Mouse (Mus musculus): Measurements from ENCODE around the gene Ephx1. TPM values are rescaled to one million over a fixed set of nuclear protein-coding genes. Genes with fewer than 3 reads are reported as not detected.

Ephx1 gene
- total RNA-seq, 2 experiments from 2014 or later, result 19.7 to 28.3 TPM

- no peak for DNase-seq (ENCODE audit: low spot score in 2 of 2)
These were observed 41.0 kb downstream of the Ephx1 start for GRCm38 (mm10) chr1:180979484-180980251.

DNA sequence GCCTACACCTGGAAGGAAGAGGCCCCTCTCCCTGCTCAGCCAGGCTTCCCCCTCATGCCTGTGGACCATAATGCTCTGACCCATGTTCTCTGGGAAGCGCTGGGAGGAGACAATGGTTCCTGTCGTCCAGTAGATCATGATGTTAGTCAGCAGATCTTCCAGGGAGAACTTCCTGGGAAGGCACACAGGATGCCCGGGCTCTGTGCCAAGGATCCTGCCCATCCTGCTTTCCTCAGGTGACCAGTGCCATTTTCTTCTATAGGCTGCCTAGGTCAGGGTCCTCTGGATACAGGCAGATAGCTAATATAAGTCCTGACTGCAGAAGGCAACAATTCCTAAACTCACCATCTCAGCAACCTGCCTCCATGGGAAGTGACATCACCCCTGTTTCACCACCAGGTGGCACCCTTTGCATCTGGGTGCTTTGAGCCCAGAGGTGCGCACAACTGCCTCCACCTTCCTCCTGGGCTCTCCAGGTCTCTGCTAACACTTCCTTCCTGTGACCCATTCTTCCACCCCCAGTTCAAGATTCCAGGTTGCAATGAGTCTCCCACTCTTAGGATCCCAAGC, 44.5 kb downstream of the Ephx1 start:
- DNase-seq (ENCODE audit: low spot score in 2 of 2), result no peak

- DNase-seq (ENCODE audit: low spot score in 2 of 2), result peak; percentile 26 to 52
These were observed 46.5 kb downstream of the Ephx1 start for GRCm38 (mm10) chr1:180974126-180974746.

GRCm38 (mm10) chr1:180972941-180973340, 47.8 kb downstream of the Ephx1 start:
- DNase-seq (ENCODE audit: low spot score in 2 of 2), result no peak

GRCm38 (mm10) chr1:180967261-180967660, 53.4 kb downstream of the Ephx1 start:
- no peak for DNase-seq (ENCODE audit: low spot score in 2 of 2)

- no peak for DNase-seq (ENCODE audit: low spot score in 2 of 2)
These were observed 54.2 kb downstream of the Ephx1 start for GRCm38 (mm10) chr1:180966542-180966941.

DNA sequence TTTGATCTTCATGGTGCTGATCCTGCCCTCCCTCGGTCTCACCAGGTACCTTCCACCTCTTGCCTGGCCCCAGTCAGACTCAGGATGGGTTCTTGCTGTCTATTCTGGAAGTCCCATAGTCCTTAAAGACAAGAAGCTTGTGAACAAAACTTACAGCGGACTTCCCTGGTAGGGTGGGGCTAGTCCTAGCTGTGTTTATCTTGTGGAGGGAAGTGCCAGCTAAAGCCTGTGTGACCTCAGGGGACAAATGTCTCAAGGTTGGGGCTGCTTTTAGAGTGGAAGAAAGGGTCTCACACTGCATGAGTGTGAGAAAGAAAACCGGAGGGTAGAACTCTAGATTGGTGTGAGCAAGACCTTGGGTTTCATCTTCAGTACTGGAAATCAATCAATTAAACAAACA, 54.9 kb downstream of the Ephx1 start:
- DNase-seq (ENCODE audit: low spot score in 2 of 2), result no peak

DNA sequence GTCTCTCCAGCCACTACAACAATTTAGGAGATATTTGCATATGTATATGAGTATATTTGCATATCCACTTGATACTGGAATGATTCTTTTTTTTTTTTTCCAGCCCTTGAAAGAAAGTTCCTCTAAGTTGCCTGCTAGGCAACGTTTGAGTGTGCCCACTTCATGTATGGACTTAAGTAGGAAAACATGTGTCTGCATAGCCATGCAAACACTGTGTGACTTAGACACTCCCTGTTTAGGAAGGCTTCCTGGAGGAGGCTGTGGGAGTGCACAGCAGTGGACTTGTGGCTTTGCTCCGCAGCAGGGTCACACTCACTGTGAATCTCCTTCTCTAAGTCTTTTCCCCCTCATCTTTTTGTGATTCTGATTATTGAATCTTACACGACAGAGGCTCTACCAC, 61.9 kb downstream of the Ephx1 start:
- DNase-seq (ENCODE audit: low spot score in 2 of 2), result no peak

DNA sequence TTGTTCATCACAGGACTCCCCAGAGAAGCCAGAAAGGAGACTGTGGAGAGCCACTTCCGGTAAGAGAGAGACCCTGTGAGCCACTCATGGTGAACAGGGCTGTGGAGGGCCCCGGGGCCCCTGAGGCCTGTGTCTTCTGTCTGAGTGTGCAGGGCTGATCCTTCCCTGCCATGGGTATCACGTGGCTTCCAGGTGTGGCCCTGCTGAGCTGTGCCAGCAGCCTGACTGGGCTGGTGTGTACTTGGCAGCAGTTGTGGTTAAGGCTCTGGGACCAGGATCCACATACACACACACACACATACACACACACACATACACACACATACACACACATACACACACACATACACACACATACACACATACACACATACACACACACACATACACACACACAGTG, 62.7 kb downstream of the Ephx1 start:
- no peak for DNase-seq (ENCODE audit: low spot score in 2 of 2)

GRCm38 (mm10) chr1:180956973-180957381, 63.7 kb downstream of the Ephx1 start:
- no peak for DNase-seq (ENCODE audit: low spot score in 2 of 2)

GRCm38 (mm10) chr1:180956401-180956800, 64.3 kb downstream of the Ephx1 start:
- DNase-seq (ENCODE audit: low spot score in 2 of 2), result no peak

DNA sequence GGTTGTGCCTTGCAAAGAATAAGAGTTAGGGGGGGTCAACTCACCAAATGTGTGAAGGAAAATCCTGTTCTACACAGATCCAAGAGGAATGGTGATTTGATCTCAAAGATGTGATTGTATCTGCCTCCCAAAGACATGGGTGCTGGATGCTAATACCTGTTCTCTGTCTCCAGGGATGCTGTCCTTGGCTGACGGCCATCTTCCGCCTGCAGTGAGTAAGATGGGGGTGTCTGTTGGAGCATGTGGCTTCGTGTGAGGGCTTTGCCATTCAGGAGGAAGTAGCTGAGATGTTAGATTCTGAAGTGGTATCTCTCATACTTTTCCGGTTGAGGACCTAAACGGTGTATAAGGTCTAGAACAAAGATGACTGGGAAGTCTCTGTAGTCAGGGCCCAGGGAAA, 67.9 kb downstream of the Ephx1 start:
- DNase-seq (ENCODE audit: low spot score in 2 of 2), result no peak

- no peak for DNase-seq (ENCODE audit: low spot score in 2 of 2)
These were observed 68.5 kb downstream of the Ephx1 start for GRCm38 (mm10) chr1:180952085-180952746.

GRCm38 (mm10) chr1:180946448-180946847, 74.3 kb downstream of the Ephx1 start:
- DNase-seq (ENCODE audit: low spot score in 2 of 2), result no peak

- peak; percentile 29 to 33 for DNase-seq (ENCODE audit: low spot score in 2 of 2)
These were observed 75.4 kb downstream of the Ephx1 start for GRCm38 (mm10) chr1:180945001-180945980.

DNA sequence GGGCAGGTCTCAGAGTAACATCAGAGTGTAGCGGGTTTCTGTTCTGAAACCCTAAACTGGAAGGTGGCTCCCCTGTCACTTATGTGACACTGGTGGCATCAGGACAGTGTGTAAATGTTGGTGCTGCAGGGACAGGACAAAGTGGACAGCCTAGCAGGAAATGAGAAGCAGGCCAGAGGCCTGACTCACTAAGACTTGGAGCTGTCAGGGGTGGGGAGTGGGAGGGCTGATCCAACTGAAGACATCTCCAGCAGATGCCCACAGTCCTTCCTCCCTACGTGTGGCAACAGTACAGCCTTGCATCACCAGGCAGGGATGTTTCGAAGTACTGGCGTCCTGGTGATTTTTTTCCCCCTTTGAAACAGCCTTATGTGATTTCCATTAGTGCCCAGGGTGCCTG, 76.2 kb downstream of the Ephx1 start:
- DNase-seq (ENCODE audit: low spot score in 2 of 2), result no peak

- DNase-seq (ENCODE audit: low spot score in 2 of 2), result no peak
These were observed 76.8 kb downstream of the Ephx1 start for GRCm38 (mm10) chr1:180943896-180944295.

- no peak for DNase-seq (ENCODE audit: low spot score in 2 of 2)
These were observed 77.6 kb downstream of the Ephx1 start for GRCm38 (mm10) chr1:180943032-180943644.

GRCm38 (mm10) chr1:180942166-180943031, 78.3 kb downstream of the Ephx1 start, which contains the start of gene Tmem63a:
TSS of gene Tmem63a (plus strand) at chr1:180942344.
- peak in 1 of 2 experiments; percentile 44 for DNase-seq (ENCODE audit: low spot score in 2 of 2)

Measured in layer of hippocampus, postnatal 14 days (tissue).